Mouse (Mus musculus): ENCODE measurements at regions not wholly inside any gene's neighbourhood (a gene's known extent, or its start where the extent isn't known, plus 50 kb on each side); places are given as distances from the start of the nearest gene placed in this dataset.
"Not testable (repeated sequence)": the region's sequence is repeated elsewhere in the genome, so short reads cannot be mapped to it uniquely, and the experiment has no call there.

DNA sequence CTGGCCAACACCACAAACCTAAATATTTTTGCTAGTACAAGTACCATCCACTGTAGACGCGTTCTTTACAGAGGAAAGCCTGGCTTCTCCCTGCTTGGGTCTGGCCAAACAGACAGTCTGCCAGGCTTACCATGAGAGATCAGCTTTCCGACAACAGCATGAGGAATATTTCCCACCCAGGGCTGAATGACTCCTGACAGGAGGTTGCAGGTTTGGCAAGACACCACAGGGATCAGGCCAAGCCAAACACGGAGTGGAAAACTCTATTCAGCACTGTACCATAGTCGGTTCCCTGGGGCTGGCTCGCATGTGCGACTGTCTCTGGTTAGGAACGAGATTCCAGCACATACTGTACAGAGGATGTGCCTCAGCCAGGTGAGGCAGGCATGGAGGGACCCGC lies 140.7 kb upstream of the Supt20 start:
- no peaks in the 10 kb centered on the region for H3K9me3 ChIP-seq
- H3K4me2 ChIP-seq, result no peak overlapping the region
- 72% methylated on average over 9 of the region's 9 CpGs for WGBS
- no peak overlapping the region for H3K4me3 ChIP-seq (replicated peaks)
- no peaks in the 10 kb centered on the region for H3K36me3 ChIP-seq
- no peaks in the 10 kb centered on the region for H3K27me3 ChIP-seq (replicated peaks)
- no peak overlapping the region for H3K9ac ChIP-seq
- no peak for ATAC-seq (ENCODE audit: insufficient read depth, low FRiP score, low read depth)
- H3K4me1 ChIP-seq, result no peaks in the 10 kb centered on the region
- H3K27ac ChIP-seq, result no peak overlapping the region

DNA sequence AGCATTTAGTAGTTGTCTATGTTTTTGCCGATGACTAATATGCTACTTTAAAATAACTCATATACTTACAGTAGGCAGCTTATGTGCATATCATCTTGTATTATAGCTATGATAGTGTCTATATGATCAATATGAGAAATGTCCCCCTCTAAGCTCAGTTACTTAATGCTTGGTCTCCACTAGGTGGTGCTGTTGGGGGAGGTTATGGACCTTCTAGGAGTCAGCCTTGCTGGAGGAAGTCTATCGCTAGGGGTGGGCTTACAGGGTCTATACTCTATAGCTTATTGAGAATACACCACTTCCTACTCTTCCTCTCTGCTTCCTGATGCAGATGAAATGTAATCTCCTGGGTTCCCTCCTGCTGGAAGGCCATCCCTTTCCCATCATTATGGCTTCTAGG lies 136.7 kb upstream of the Supt20 start:
- Histone ChIP-seq H3K36me3 (no peaks in the 10 kb centered on the region), H3K9me3 (no peaks in the 10 kb centered on the region), H3K27me3 (replicated peaks) (no peaks in the 10 kb centered on the region), H3K4me3 (replicated peaks) (no peak overlapping the region), H3K9ac (no peak overlapping the region), H3K4me1 (0 out of 2 replicates have a peak, but pooled peaks cover 4% of the 10 kb centered on the region), H3K27ac (no peak overlapping the region), H3K4me2 (no peak overlapping the region)
- no peak for ATAC-seq (ENCODE audit: insufficient read depth, low FRiP score, low read depth)
- WGBS, result 89% methylated on average over 2 of the region's 2 CpGs

DNA sequence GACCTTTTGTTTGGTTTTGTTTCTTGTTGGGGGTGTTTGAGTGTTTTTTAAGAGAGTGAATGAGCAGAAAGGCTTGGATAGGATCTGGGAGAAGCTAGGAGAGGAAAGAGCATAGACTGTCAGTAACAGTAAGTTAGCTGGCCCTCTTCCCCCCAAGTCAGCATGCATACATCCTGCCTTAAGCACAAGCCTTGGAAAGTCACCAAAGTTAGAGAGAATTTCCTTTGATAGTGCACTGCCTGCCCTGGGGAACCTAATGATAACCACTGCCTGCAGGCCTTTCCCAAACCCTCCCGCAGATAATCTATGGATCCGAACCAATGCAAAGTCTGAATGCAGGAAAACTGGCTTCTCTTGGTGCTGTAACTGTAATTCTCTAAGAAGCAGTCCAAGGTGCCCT lies 133.6 kb upstream of the Supt20 start:
- H3K27ac ChIP-seq, result no peak overlapping the region
- WGBS, result 89% methylated on average over 2 of the region's 2 CpGs
- H3K4me3 ChIP-seq (replicated peaks), result no peak overlapping the region
- no peaks in the 10 kb centered on the region for H3K27me3 ChIP-seq (replicated peaks)
- H3K4me2 ChIP-seq, result no peak overlapping the region
- H3K9ac ChIP-seq, result no peak overlapping the region
- no peaks in the 10 kb centered on the region for H3K36me3 ChIP-seq
- H3K4me1 ChIP-seq, result 0 out of 2 replicates have a peak, but pooled peaks cover 4% of the 10 kb centered on the region
- ATAC-seq (ENCODE audit: insufficient read depth, low FRiP score, low read depth), result no peak
- no peaks in the 10 kb centered on the region for H3K9me3 ChIP-seq

GRCm38 (mm10) chr3:54559527-54559926 lies 133.1 kb upstream of the Supt20 start:
- H3K9me3 ChIP-seq, result no peaks in the 10 kb centered on the region
- ATAC-seq (ENCODE audit: insufficient read depth, low FRiP score, low read depth), result no peak
- no peak overlapping the region for H3K27ac ChIP-seq
- 0 out of 2 replicates have a peak, but pooled peaks cover 4% of the 10 kb centered on the region for H3K4me1 ChIP-seq
- no peak overlapping the region for H3K4me2 ChIP-seq
- H3K9ac ChIP-seq, result no peak overlapping the region
- 84% methylated on average over 2 of the region's 2 CpGs for WGBS
- H3K4me3 ChIP-seq (replicated peaks), result no peak overlapping the region
- H3K27me3 ChIP-seq (replicated peaks), result no peaks in the 10 kb centered on the region
- no peaks in the 10 kb centered on the region for H3K36me3 ChIP-seq

DNA sequence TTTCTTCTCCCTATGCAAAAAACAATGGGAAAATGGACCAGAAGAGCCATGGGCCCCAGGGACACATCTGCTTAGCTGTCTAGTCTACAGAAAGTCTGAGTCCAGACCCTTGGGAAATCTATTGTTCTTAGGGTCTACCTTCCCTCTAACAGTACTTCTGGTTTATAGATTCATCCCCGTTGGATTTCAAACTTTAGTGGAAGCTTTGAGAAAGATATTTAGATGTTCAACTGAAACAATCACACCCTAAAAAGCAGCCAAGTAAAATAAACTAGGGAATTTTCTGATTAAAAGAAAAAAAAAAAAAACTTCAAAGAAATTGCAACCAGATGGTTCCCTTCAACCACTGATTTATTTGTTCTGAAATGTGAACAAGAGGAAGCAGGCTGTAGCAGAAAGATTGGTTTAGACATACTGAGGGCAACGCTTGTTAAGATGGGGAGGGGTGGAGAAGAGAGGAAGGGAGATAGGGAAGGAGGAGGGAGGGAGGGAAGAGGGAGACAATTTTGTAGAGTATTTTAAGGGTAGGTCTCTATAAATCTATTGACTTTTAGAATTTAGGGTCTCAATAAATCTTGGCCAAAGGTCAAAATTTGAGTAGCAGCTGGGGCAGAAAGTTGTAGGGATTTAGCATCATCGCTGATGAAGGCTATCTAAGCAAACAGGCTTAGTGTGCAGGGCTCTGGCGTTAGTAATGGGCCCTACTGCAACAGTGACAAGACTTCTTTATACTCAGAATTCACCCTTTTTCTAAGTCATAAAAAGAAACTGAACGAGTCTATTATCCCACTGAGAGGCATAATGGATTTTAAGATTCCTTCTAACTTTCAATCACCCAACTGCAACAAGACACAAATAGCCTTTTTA lies 132.3 kb upstream of the Supt20 start:
- no peaks in the 10 kb centered on the region for H3K9me3 ChIP-seq
- H3K27me3 ChIP-seq (replicated peaks), result no peaks in the 10 kb centered on the region
- no peak overlapping the region for H3K4me2 ChIP-seq
- WGBS, result 34% methylated on average over 5 of the region's 5 CpGs
- ATAC-seq (ENCODE audit: insufficient read depth, low FRiP score, low read depth), result no peak
- no peaks in the 10 kb centered on the region for H3K36me3 ChIP-seq
- no peak overlapping the region for H3K9ac ChIP-seq
- H3K4me3 ChIP-seq (replicated peaks), result no peak overlapping the region
- H3K4me1 ChIP-seq, result 0 out of 2 replicates have a peak, but pooled peaks cover 4% of the 10 kb centered on the region
- H3K27ac ChIP-seq, result no peak overlapping the region

DNA sequence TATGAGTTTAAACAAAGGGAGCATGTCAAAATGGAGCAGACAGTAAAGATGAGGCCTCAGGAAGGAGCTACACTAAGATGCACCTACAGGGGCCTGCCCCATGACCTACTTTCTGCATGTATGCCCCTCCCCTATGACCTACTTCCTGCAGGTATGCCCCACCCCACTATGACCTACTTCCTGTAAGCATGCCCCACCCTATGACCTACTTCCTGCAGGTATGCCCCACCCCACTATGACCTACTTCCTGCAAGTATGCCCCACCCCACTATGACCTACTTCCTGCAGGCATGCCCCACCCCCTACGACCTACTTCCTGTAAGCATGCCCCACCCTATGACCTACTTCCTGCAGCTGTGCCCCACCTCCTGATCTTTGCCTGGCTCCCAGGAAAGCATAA lies 125.3 kb upstream of the Supt20 start:
- H3K9ac ChIP-seq, result no peak overlapping the region
- H3K9me3 ChIP-seq, result no peaks in the 10 kb centered on the region
- 100% methylated on average over 1 of the region's 1 CpGs for WGBS

GRCm38 (mm10) chr3:54568096-54568495 lies 124.5 kb upstream of the Supt20 start:
- Histone ChIP-seq H3K27ac (no peak overlapping the region), H3K9me3 (no peaks in the 10 kb centered on the region), H3K9ac (no peak overlapping the region), H3K4me2 (no peak overlapping the region), H3K4me1 (no peaks in the 10 kb centered on the region), H3K36me3 (no peaks in the 10 kb centered on the region), H3K27me3 (replicated peaks) (no peaks in the 10 kb centered on the region), H3K4me3 (replicated peaks) (no peak overlapping the region)
- no peak for ATAC-seq (ENCODE audit: insufficient read depth, low FRiP score, low read depth)
- 80% methylated on average over 5 of the region's 5 CpGs for WGBS

More for the DNA sequence above, 125.3 kb upstream of the Supt20 start:
- Histone ChIP-seq H3K27ac (no peak overlapping the region), H3K4me2 (no peak overlapping the region), H3K4me3 (replicated peaks) (no peak overlapping the region), H3K27me3 (replicated peaks) (no peaks in the 10 kb centered on the region), H3K4me1 (no peaks in the 10 kb centered on the region), H3K36me3 (no peaks in the 10 kb centered on the region)
- ATAC-seq (ENCODE audit: insufficient read depth, low FRiP score, low read depth), result no peak

GRCm38 (mm10) chr3:54570501-54570900 lies 122.1 kb upstream of the Supt20 start:
- WGBS, result 83% methylated on average over 8 of the region's 8 CpGs
- no peak overlapping the region for H3K4me3 ChIP-seq (replicated peaks)
- no peaks in the 10 kb centered on the region for H3K36me3 ChIP-seq
- H3K9ac ChIP-seq, result no peak overlapping the region
- H3K27me3 ChIP-seq (replicated peaks), result no peaks in the 10 kb centered on the region
- no peaks in the 10 kb centered on the region for H3K9me3 ChIP-seq
- no peak overlapping the region for H3K4me2 ChIP-seq
- no peak overlapping the region for H3K27ac ChIP-seq
- no peaks in the 10 kb centered on the region for H3K4me1 ChIP-seq
- ATAC-seq (ENCODE audit: insufficient read depth, low FRiP score, low read depth), result no peak

GRCm38 (mm10) chr3:54577851-54578250 lies 114.8 kb upstream of the Supt20 start:
- Histone ChIP-seq H3K4me3 (replicated peaks) (no peak overlapping the region), H3K9me3 (no peaks in the 10 kb centered on the region), H3K4me2 (no peak overlapping the region), H3K36me3 (no peaks in the 10 kb centered on the region), H3K27me3 (replicated peaks) (no peaks in the 10 kb centered on the region), H3K27ac (no peak overlapping the region), H3K9ac (no peak overlapping the region), H3K4me1 (no peaks in the 10 kb centered on the region)
- 82% methylated on average over 5 of the region's 5 CpGs for WGBS
- ATAC-seq (ENCODE audit: insufficient read depth, low FRiP score, low read depth), result no peak

DNA sequence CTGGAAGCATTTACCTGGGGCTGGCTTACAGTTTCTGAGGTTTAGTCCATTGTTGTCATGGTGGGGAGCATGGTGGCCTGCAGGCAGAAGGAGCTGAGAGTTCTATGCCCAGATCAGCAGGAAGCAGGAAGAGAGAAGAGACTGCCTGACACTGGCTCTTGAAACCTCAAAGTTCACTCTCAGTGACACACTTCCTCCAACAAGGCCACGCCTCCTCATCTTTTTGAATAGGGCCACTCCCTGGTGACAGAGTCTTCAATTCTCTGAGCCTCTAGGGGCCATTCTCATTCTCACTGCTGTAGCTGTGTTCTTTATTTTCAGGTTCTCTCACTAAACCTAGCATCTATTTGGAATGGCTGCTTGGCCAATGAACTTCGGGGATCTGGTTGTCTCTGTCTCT lies 113.2 kb upstream of the Supt20 start:
- Histone ChIP-seq H3K9me3 (no peaks in the 10 kb centered on the region), H3K4me2 (no peak overlapping the region), H3K4me3 (replicated peaks) (no peak overlapping the region), H3K36me3 (no peaks in the 10 kb centered on the region), H3K4me1 (no peaks in the 10 kb centered on the region), H3K27me3 (replicated peaks) (no peaks in the 10 kb centered on the region), H3K9ac (no peak overlapping the region), H3K27ac (no peak overlapping the region)
- no peak for ATAC-seq (ENCODE audit: insufficient read depth, low FRiP score, low read depth)
- 88% methylated on average over 2 of the region's 2 CpGs for WGBS

DNA sequence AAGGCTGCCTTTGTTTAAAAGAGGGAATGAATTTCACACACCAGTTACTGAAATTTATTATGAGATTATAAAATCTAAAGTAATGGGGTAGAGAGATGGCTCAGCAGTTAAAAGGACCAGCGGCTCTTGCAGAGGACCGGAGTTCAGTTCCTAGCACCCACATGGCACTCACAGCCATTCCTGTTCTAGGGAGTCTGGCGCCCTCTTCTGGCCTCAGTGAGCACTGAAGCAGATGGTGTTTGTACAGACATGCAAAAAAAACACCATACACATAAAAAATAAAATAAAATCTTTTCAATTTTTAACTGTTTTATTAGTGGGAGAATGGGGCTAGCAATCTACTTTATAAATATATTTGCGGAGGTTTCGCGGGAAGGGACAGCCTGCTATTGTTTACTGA lies 112.3 kb upstream of the Supt20 start:
- WGBS, result 86% methylated on average over 6 of the region's 6 CpGs
- H3K9ac ChIP-seq, result no peak overlapping the region
- ATAC-seq (ENCODE audit: insufficient read depth, low FRiP score, low read depth), result no peak
- no peaks in the 10 kb centered on the region for H3K9me3 ChIP-seq
- H3K4me1 ChIP-seq, result no peaks in the 10 kb centered on the region
- no peaks in the 10 kb centered on the region for H3K36me3 ChIP-seq
- no peak overlapping the region for H3K4me3 ChIP-seq (replicated peaks)
- H3K4me2 ChIP-seq, result no peak overlapping the region
- H3K27ac ChIP-seq, result no peak overlapping the region
- no peaks in the 10 kb centered on the region for H3K27me3 ChIP-seq (replicated peaks)

DNA sequence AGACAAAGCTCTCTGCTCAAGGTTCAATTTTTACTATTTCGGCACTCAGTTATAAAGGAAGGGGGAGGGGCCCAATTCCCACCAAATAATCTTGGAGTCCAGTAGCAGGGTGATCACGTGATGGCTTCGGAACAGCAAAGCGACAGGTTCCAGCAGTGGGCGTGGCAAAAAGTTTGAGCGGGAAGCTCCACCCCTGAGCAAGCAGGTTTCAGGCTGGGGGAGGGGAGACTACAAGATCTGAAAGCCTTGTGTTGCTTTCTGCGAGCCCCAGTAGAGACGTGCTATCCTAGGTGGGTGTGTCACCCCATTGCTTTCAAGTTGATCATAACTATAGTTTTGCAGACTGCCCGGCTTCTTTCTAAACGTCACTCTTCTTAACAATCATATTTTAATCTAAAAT lies 106.8 kb upstream of the Supt20 start:
- H3K9me3 ChIP-seq; H3K27me3 ChIP-seq (replicated peaks); H3K36me3 ChIP-seq; H3K4me3 ChIP-seq (replicated peaks); H3K4me1 ChIP-seq; H3K4me2 ChIP-seq; H3K9ac ChIP-seq; H3K27ac ChIP-seq; ATAC-seq (ENCODE audit: insufficient read depth, low FRiP score, low read depth): not testable (repeated sequence)
- WGBS, result 77% methylated on average over 10 of the region's 10 CpGs
